Mouse (Mus musculus) bone marrow macrophage, adult 2 months (primary cell): ENCODE data around the gene Pou2f3. TPM values are rescaled to one million over a fixed set of nuclear protein-coding genes. Genes with fewer than 3 reads are reported as not detected.

Experiments used
- H3K27ac ChIP-seq: 2 replicates; pipeline ENCODE4 v1.5.1; 2012; ENCODE audit warnings: low read depth, low read length; ENCODE audit not compliant: insufficient read depth
- H3K4me1 ChIP-seq: 2 replicates; pipeline ENCODE4 v1.6.1; 2012; ENCODE audit warnings: low read length; ENCODE audit not compliant: control insufficient read depth, insufficient read depth
- H3K4me3 ChIP-seq: 2 replicates; pipeline ENCODE4 v1.5.1; 2012; ENCODE audit warnings: mild to moderate bottlenecking, low read length, moderate library complexity; ENCODE audit not compliant: insufficient read depth
- CTCF ChIP-seq: IDR thresholded peaks from 2 replicates; pipeline ENCODE4 v1.5.1; 2012; ENCODE audit warnings: low read depth, mild to moderate bottlenecking, low read length, moderate library complexity
- POLR2A ChIP-seq: IDR thresholded peaks from 2 replicates; pipeline ENCODE4 v1.6.1; 2012; ENCODE audit warnings: mild to moderate bottlenecking, low read depth, low read length, borderline replicate concordance
- polyA plus RNA-seq: library from polyadenylated mRNA; stranded (reverse); fragments of >200 nt; gene quantifications from 2 replicates; pipeline ENCODE4 v1.2.4, GENCODE M21; 2012; ENCODE audit not compliant: missing spikeins, insufficient read depth, insufficient read length

The Pou2f3 gene
- polyA plus RNA-seq, 1 experiment, result not detected

GRCm38 (mm10) chr9:43116134-43116996 is 93.8 kb downstream of the Pou2f3 start, which contains the start of gene Tmem136:
Tmem136 (minus strand) TSS chr9:43116570.
- Histone ChIP-seq H3K27ac (no peak within 1 kb of the TSS), H3K4me3 (no peak within 1 kb of the TSS), H3K4me1 (no peaks in the 10 kb centered on the region)
- TF ChIP-seq POLR2A, result no peak
- no peak for TF ChIP-seq CTCF

DNA sequence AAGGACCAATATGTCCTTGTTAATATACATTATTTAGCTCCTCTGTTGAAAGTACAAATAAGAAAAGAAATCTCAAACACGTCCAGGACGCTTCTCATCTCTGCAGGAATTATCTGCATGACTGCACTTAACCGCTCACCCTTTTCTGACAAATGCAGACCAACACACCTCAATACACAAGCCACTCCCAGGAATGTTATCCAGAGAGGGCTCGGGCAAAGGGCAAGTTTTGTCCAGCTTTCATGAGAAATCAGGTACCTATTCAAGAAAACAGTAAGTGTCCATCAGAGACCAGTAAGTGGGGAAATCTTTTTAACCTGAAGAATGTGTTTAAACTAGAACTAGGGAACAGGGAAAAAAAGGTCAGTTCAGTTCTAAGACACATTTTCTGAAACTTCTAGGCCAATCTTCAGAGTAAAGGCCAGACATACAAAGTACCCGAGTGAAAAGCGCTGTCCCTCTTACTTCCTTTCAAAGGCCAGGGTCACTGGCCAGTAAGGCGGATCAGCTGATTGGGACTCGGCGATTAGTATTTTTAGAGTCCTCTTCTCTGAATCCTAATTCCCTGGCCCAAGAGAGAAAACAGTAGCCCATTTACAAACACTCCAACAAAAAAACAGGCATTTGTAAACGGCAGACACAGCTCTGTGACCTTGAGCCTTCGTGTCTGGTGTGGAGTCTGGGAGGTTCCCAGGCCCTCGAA is 94.6 kb downstream of the Pou2f3 start:
- H3K27ac ChIP-seq, result no peak overlapping the region
- TF ChIP-seq POLR2A, result no peak
- no peak for TF ChIP-seq CTCF
- no peaks in the 10 kb centered on the region for H3K4me1 ChIP-seq
- no peak overlapping the region for H3K4me3 ChIP-seq

DNA sequence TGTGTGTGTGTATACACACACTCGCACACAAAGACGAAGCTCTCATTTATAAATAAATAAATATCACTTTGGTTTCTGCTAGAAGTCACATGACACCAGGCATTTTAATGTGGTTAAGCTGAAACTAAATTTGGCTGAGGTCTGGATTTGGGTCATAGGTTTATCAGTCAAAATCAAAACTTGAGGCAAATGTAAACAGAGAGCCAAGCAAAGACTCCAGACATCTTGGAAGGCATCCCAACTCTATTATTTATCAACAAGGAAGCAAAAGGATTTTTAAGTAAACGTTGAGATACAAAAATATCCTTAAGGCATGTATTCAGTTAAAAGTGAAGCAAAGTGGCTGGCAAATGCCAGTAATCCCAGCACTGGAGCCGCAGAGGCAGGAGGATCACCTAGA is 95.3 kb downstream of the Pou2f3 start:
- Histone ChIP-seq H3K27ac (no peak overlapping the region), H3K4me3 (no peak overlapping the region), H3K4me1 (no peaks in the 10 kb centered on the region)
- TF ChIP-seq CTCF, result no peak
- TF ChIP-seq POLR2A, result no peak

- TF ChIP-seq POLR2A (no peak), CTCF (no peak)
- Histone ChIP-seq H3K4me1 (peaks cover 3% of the 10 kb centered on the region; the same call in 1 of the 2 replicates), H3K27ac (no peak overlapping the region), H3K4me3 (no peak overlapping the region)
Measured at GRCm38 (mm10) chr9:43110286-43110980, 99.7 kb downstream of the Pou2f3 start.

- H3K27ac ChIP-seq, result no peak overlapping the region
- H3K4me1 ChIP-seq, result peaks cover 5% of the 10 kb centered on the region; the same call in 1 of the 2 replicates
- TF ChIP-seq CTCF, result no peak
- H3K4me3 ChIP-seq, result no peak overlapping the region
Measured at GRCm38 (mm10) chr9:43109125-43109524, 101.0 kb downstream of the Pou2f3 start.

DNA sequence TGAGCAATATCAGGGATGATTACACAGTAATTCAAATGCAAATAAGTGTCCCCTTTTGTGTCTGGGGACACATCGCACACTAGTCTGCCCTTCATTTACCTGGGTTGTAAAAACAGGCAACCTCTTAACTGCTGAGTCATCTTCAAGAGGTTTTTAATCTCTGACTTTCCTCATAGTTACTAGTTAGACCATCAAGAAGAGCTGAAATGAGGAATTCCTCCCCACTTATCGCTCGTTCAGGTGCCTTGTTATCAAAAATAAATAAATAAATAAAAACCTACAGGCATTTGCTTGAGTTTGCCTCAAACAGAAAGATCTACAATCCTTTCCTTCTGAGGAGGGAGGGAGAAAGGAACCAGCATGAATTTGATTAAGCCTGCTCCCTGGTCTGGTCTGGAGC is 101.4 kb downstream of the Pou2f3 start:
- no peak for TF ChIP-seq CTCF
- no peak for TF ChIP-seq POLR2A
- no peak overlapping the region for H3K27ac ChIP-seq
- H3K4me1 ChIP-seq, result peaks cover 5% of the 10 kb centered on the region; the same call in 1 of the 2 replicates
- H3K4me3 ChIP-seq, result no peak overlapping the region

- peaks cover 5% of the 10 kb centered on the region; the same call in 1 of the 2 replicates for H3K4me1 ChIP-seq
- H3K27ac ChIP-seq, result no peak overlapping the region
- TF ChIP-seq CTCF, result no peak
- no peak for TF ChIP-seq POLR2A
- H3K4me3 ChIP-seq, result no peak overlapping the region
Measured at GRCm38 (mm10) chr9:43108081-43108480, 102.1 kb downstream of the Pou2f3 start.

GRCm38 (mm10) chr9:43107555-43107954 is 102.6 kb downstream of the Pou2f3 start:
- no peak overlapping the region for H3K27ac ChIP-seq
- H3K4me1 ChIP-seq, result peaks cover 5% of the 10 kb centered on the region; the same call in 1 of the 2 replicates
- H3K4me3 ChIP-seq, result no peak overlapping the region
- TF ChIP-seq POLR2A (no peak), CTCF (no peak)

DNA sequence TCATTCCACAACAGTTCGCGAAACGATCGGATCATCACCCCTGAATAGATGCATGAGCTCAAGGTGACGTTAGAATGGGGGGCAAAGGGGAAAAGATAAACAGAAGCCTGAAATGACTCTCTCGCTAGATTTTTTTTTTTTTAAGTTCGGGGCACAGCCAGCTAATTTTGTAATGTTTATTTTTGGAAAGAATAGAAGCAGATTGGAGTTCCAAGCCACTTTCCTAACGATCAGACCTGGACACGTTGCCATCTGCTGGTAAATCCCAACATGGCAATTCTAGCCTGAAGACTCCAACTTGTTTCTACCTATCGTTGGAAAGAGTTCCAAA is 103.0 kb downstream of the Pou2f3 start, which contains the start of gene Arhgef12:
Gene Arhgef12 (minus strand): TSS at position 53 of the 331 bp plus-strand sequence.
- peaks cover 5% of the 10 kb centered on the region; the same call in 1 of the 2 replicates for H3K4me1 ChIP-seq
- H3K27ac ChIP-seq, result no peak within 1 kb of the TSS
- H3K4me3 ChIP-seq, result peak within 1 kb of the TSS; percentile 60
- TF ChIP-seq CTCF (no peak), POLR2A (no peak)
